Mouse (Mus musculus): ENCODE measurements around the gene a.

GRCm38 (mm10) chr2:155039956-155040355 is 248.8 kb downstream of the a start:
- no peak for TF ChIP-seq CTCF (IDR thresholded peaks at IDR 0.05; ENCODE audit: insufficient read depth, low read length)
- TF ChIP-seq POLR2A (IDR thresholded peaks at IDR 0.05; ENCODE audit: borderline replicate concordance, extremely low read depth, low read depth, low read length) = no peak
